Mouse (Mus musculus) fibroblast of lung, adult 2 months (primary cell): Measurements from ENCODE around the gene Eif4ebp2.

Experiments used
- DNase-seq: peaks from one replicate; pipeline ENCODE4 v3.0.0-alpha.2; 2011; ENCODE audit warnings: low read depth

Eif4ebp2 gene

DNA sequence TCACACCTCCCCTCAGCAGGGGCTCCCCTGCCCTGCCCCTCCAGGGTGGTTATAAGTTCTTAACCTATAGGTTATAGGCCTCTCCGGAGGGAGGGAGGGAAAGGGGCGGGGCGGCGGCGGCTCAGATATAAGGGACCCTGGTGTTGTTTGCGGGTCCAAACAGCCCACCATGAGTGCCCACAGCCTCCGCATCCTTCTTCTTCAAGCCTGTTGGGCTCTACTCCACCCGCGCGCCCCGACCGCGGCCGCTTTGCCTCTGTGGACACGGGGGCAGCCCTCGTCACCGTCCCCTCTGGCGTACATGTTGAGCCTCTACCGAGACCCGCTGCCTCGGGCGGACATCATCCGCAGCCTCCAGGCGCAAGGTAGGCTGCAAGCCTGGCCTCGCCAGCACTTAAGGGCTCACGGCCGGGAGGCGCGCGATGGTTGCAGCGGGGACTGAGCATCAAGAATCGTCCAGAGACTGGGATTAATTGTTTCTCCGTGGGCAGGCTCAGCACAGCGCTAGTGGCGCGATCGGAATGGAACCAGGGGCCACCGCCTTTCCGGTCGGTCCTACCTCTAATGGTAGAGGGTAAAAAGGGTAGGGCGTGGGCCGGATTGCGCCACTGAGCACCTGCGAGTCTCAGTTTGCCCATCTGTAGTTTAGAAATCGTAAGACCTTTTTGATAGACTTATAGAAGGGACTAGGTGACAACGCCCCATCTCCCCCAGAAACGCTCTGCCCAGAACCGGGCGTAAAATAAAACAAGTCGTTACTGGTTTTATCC, 34.1 kb downstream of the Eif4ebp2 start:
- no peak for DNase-seq

DNA sequence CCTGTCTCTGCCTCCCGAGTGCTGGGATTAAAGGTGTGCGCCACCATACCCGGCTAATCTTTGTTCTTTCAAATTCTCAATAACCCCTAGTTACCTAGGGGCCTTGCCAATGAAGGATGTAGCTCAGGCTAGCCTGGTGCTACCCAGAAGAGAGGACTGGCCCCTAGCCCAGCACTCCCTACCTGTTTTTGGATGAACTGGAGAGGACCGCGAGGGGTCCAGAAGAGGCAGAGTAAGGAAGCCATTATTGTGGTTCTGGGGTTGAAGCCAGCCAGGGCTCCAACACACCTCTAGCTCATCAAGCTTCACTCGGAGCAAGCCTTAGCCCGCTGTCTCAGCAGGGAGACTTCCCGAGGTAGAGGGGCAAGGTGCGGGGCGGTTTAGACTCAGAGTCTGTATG, 34.8 kb downstream of the Eif4ebp2 start, which contains the start of gene Nodal:
TSS of gene Nodal (plus strand) at position 301 of the 400 bp plus-strand sequence.
- no peak for DNase-seq

DNA sequence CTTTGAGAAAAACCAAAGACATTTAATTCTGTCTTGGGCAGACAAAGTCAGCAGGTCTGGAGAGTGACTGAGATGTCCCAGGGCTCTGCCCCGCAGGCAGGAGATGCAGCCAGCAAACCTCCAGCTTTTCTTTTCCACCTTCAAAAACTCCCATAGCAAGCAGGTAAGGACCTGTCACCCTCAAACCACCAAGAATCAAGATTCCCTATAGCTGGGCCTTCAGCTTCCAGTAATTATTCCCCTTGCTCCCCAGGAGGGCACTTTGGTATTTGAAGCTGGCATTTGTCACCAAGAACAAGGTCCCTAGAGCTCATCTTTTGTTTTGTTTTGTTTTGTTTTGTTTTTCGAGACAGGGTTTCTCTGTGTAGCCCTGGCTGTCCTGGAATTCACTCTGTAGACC, 35.4 kb downstream of the Eif4ebp2 start:
- no peak for DNase-seq

DNA sequence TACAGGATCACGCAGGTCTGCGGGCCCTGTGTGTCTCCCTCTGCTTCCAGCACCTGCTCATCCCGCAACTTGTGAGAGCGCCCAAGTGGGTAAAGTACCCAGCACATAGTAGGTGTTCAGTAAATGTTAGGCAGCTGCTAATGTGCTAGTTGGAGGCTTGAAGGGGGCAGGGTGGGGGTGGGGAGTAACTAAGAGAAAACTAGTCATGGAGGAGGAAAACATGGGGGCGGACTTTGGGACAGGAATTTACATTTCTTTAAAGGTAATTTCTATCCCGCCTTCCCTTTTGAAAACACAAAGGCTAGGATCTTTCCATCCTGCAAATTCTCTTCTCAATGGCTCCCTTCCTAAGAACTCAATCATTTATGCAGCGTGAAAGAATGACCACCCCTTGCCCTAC, 35.9 kb downstream of the Eif4ebp2 start:
- DNase-seq, result no peak

DNA sequence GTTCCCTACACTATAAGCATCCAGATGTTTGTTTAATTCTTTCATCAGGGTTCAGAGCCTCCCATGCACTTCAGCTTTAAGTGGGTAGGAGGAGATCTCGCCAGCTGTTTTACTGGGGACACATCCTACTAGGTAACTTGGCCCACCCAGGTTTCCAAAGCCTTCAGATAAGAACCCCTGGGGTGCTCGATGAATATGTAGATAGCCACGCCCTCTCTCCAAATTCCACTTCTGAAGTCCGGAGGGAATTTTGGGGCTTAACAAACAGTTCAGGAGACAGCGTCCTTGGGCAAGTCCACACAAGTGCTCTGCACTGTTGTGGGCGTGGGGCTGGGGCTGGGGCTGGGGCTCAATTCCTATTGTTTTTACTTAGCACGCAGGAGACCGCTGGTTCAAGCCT, 36.6 kb downstream of the Eif4ebp2 start:
- DNase-seq, result no peak

DNA sequence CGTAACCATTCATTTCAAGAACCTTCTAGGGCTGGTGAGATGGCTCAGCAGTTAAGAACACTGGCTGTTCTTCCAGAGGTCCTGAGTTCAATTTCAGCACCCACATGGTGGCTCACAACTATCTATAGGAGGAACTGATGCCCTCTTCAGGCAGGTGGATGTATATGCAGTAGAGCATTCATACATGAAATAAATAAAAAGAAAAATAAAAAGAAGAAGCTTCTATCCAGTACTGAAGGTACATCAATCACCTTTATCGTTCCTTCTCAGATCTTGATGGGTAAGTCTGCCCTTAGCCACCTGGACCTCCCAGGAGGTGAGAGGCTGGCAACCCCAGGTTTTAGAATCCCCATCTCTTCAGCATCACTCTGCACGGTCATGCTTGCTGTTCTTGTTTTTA, 37.2 kb downstream of the Eif4ebp2 start:
- no peak for DNase-seq

DNA sequence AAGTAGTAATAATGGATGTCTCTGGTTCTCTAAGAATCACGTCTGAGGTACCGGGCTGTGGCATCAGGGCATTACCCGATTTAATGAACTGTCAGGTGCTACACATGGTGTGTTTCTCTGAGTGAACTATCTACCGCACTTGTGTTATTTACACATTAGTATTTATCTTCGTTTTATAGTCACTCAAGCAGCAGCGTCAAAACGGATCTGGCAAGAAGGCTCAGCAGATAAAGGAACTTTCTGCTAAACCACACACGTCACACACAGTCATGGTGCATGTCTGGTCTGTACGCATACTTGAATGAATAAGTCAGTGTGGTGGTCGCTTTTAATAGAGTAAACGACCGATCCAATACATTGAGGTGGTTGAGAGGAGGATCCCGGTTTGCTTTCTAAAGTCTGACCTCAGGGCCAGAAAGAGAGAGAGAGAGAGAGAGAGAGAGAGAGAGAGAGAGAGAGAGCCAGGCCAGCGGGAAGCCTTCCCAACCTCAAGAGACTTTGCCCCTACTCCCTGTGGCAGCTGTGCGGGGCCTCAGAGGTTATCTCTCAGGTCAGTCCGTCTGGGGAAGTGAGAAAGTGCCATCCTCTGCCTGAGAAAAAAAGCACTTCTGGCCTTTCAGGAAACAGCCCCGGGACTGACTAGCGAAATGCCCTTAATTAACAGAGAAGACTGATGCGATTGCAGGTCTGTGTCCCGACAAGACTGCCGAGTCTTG, 39.4 kb downstream of the Eif4ebp2 start:
- no peak for DNase-seq

DNA sequence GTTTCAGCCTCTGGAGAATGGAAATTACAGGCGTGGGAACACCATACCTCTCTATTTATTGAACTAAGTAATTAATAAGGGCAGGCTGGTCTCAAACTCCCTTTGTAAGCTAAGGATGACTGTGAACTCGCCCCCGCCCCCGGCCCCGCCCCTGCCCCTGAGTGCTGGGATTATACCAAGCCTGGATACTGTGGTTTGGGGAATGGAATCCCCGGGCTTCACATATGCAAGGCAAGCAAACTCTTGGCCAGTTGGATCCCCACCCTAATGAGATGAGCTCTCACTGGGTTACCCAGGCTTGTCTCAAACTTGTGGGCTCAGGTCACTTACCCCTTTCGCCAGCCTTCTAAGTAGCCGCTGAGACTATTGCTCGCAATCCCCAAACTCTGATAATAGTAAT, 42.3 kb downstream of the Eif4ebp2 start:
- no peak for DNase-seq

DNA sequence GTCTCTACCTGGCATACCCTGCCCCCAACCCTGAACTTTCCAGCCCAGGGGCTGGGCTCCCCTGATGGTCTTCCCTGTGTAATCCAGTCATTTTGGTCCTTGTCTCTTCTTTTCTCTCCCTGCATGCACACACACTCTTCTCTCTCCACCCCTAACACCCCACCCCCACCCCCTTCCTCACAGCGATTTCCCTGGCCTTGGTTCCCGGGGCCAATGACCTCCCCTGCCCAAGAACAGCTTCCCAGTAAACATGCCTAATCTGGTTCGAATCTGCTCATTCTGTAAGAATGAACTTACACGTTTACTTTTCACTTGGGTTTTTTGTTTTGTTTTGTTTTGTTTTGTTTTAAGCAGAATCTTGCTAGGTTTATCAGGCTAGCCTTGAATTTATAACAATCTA, 42.7 kb downstream of the Eif4ebp2 start:
- no peak for DNase-seq

DNA sequence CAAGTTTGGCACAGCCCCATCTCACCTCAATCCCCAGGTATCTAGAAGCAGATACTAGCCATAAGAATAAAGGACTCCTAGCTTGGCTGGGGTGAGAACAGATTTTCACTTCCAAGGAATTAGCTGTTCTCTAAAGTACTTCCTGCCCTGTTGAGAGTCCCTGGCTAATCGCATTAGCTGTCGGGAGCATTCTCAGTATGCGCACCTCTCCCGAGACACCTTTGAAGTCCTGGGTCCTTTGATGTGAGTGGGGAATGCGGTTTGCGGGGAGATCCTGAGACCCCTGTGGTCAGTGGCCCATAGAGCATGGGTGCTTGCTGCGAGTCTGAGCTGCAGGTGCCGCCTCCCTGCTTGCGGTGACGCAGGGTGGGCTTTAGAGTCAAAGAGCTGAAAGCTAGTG, 46.5 kb downstream of the Eif4ebp2 start:
- no peak for DNase-seq

DNA sequence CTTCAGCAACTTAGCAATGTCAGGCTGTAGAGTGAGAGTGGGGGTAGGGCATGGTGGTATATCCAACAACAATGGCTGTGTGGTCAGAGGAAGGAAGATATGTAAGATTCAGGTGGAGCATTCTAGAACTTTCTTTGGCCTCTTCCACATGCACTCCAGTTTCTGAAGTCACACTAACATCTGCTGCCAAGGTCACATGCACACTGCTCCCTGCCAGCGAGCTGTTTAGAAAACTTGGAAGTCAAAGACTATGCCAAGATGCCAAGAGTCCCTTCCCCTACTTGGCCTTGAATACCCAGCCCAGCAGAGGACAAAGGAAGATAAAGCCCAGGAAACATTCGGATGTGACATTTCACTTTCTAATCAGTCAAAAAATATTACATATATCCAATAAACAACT, 49.5 kb downstream of the Eif4ebp2 start:
- DNase-seq, result no peak

DNA sequence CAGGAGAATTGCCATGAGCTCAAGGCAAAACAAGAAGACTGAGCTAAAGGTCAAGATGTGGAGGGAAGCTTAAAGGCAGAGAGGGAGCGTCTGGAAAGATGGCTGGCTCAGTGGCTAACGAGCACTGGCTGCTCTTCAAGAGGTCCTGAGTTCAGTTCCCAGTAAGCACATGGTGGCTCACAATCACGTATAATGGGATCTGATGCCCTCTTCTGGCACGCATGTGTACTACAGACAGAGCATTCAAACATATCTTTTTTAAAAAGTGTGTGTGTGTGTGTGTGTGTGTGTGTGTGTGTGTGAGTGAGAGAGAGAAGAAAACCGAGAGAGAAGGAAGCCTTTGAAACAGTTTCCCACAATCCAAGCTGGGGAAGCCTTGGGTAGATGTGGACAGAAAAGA, 50.0 kb downstream of the Eif4ebp2 start:
- no peak for DNase-seq

DNA sequence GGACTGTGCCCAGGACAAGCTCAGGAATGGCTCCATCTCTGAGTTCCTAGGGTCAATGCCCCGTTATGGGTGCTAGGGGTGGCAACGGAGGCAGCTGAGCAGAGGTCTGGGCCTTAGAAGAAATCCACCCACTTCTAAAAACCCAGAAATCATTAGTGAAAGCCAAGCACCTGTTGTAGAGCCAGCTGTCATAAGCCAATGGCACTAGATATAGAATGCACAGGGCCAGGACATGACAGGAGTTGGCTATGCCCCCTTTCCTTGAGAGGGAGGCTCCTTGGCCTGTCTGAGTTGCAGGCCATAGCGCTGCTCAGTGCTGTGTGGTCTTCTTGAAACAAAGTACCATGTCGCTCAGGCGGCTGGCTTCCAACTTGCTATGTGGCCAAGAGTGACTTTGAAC, 52.1 kb downstream of the Eif4ebp2 start:
- DNase-seq, result no peak

DNA sequence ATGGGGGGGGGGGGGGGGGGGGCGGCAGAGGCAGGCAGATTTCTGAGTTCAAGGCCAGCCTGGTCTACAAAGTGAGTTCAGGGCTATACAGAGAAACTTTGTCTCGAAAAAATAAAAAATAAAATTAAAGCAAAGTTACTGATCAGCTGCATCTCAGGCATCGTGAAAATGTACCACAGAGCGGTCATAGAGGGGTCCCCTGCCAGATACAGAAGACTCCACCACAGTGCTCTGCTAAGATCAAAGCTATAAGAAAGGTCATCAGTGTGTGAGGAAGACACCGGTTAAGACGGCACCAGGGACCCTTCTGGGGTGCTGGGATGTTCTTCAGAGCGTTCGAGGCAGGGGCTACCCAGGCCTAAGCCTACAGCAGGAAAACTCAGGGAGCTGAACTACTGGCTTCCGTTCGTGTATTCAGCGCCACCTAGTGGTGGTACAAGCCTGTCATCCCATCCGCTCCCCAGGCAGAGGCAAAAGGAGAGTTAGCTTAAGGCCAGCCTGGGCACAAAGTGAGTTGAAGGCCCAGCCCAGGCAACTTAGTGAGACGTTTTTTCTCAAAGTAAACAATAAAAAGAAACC, 53.2 kb downstream of the Eif4ebp2 start:
- no peak for DNase-seq

DNA sequence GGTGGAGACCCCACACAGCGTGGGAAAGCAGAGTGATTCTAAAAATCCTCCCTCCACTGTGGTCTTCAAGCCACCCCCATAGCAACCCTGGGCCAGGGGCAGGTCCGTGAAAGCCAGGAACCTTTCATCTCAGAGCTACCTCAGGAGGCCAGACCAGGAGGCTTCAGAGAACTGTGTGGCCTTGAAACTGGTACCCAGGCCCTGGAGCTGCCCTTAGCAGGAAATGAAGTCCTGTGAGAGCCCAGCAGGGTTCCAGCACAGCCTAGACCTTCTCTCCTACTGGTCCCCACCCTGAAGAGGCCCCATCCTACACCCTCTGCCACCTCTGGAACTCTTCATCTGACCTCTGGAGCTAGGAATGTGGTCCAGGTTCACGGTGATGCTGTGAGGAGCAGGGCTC, 54.3 kb downstream of the Eif4ebp2 start:
- DNase-seq, result no peak

DNA sequence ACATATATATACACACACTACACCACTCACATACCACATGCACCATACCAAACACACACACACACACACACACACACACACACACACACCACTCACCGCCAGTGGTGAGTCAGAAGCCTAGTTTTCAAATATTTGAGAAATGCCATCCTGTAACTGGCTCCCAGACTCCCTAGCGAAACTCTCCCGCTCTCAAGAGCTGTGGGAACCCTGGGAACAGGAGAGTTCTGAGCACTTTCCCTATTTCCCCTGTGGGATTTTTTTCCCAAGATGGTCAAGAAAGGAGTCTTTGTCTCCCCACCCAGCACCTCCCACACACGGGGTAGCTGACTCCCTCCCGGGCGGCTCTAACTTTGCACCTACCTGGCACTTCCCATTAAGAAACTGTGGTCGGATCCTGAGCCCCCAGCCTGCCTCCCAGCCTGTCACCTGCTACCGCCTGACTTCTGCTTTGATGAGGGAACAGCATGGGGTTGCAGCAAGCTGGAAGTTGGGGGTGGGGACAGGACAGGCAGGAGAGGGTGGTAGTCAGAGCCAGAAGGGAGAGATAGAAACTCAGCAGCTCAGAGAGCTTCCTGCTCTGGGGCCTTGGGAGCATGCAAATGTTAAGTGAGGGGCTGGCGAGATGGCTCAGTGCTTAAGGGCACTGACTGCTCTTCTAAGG, 57.9 kb downstream of the Eif4ebp2 start:
- peak; percentile 93 for DNase-seq

DNA sequence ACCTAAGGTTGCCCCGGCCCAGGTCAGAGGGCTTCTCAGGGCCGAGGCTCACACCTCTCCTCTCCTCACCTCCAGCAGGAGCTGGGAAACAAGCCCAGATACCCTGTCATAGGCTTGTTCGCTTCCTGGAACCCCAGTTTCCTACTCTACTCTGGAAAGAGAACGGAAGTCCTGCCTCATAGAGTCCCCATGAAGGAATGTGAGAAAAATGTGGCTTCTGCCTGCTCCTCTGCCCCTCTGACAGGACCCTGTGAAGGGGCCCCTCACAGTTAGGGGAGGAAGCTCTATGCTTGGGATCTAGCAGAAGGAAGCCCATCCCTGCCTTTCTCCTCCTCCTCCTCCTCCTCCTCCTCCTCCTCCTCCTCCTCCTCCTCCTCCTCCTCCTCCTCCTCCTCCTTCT, 59.9 kb downstream of the Eif4ebp2 start:
- DNase-seq, result no peak

DNA sequence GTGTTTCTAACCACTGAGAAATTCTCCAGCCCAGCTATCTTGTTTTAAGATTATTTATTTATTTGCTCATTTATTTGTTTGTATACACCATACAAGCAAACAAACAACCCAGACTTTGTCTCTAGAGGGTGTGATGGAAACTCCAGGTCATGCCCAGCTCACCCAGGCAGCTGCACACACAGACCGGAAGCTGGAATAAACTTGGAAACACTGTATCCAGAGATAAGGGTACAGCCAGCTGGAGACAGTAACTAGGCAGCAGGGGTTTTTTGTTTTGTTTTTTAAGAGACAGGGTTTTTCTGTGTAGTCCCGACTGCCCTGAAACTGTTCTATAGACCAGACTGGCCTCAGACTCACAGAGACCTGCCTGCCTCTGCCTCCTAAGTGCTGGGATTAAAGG, 62.3 kb downstream of the Eif4ebp2 start:
- DNase-seq, result no peak

DNA sequence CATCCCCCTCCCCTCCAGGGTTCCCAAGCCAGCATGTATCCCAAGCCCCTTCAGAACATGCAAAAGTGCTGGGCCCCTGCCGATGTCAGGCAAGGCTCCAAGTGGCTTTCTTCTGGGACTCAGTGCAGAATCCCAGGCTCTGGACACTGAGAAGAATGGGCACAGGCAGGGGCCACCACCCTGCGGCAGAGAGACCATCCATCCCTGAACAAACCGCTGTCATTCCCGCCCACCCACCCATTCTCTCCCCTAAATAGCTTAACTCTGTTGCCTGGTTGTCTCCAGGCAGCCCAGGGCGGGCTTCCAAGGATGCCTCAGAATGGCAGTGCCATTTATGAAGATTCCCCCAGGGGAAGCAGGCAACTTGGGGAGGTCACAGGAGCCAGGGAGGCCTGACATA, 63.4 kb downstream of the Eif4ebp2 start:
- DNase-seq, result no peak

DNA sequence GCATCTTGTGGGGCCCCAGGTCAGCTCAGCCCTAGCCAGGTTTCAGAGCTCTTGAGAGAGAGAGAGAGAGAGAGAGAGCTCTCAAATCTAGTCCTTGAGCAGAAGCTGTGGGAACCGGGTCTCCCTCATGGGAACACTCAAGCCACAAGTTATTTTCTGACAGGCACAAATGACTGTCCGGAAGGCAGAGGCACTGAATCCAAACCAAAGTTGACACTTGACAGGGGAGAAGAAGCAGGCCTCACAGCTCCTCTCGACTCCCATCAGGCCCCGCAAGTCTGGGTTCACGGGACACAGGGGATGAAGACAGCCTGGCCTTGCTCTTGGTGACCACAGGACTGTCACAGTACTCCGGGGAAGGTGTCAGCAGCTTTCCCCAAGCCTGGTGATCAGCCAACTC, 66.2 kb downstream of the Eif4ebp2 start:
- no peak for DNase-seq

DNA sequence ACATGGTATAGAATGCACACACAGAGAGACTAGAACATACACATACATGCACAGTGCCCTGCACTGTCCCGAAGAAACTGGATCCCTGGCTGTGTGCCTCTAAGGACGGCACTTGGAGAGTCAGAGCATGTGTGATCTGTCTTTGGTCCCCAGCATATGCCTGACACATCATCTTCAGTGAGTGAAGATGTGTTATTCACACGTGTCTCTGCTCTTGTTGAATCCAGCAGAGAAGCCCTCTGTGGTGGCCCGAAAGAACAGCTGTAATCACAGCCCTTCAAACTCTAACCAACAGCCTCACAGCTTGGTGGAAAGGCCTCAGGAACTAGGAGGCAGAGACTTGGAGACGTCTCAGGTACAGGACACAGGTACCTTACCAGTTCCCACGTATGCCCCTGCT, 67.3 kb downstream of the Eif4ebp2 start:
- no peak for DNase-seq

DNA sequence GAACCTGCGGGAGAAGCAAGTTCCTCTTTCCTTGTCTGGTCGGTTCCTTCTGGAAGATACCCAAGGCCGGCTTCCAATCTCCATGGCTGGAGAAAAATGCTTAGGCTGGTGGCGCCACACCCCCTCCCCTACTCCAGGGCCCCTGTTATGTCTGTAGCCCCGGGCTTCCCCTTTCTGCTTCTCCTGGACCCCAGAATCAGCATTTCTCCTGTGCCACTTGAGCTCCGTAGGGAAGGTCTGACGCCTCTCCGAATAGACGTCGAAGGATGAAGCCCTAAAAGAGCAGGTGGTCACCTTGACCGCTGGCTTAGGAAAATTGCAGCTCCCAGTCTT, 68.8 kb downstream of the Eif4ebp2 start:
- DNase-seq, result no peak
